Mouse (Mus musculus) stomach, embryonic 16.5 days (tissue): Measurements from ENCODE around the gene Traf3ip1. TPM values are rescaled to one million over a fixed set of nuclear protein-coding genes. Genes with fewer than 3 reads are reported as not detected.

Source experiments
- ATAC-seq: fragments of 200-750 bp; cut with Nextera tagmentation; 2 replicates; pipeline ENCODE4 v1.8.0; 2017; ENCODE audit warnings: moderate number of reproducible peaks, moderate TSS enrichment; ENCODE audit not compliant: insufficient read depth, low FRiP score
- H3K27ac ChIP-seq: fragments of 300-500 bp; sonication (generic); 2 replicates; pipeline ENCODE4 v1.5.1; 2014; ENCODE audit warnings: low read length
- H3K27me3 ChIP-seq: fragments of 300-500 bp; sonication (generic); 2 replicates; pipeline ENCODE4 v1.6.1; 2014; ENCODE audit warnings: low read length, control low read depth, mixed read lengths; ENCODE audit not compliant: control insufficient read depth, insufficient read depth
- H3K36me3 ChIP-seq: fragments of 300-500 bp; sonication (generic); 2 replicates; pipeline ENCODE4 v1.6.1; 2014; ENCODE audit warnings: low read length; ENCODE audit not compliant: control insufficient read depth, insufficient read depth
- H3K4me1 ChIP-seq: fragments of 300-500 bp; sonication (generic); 2 replicates; pipeline ENCODE4 v1.6.1; 2014; ENCODE audit warnings: low read length, control low read depth, mixed read lengths; ENCODE audit not compliant: control insufficient read depth, insufficient read depth
- H3K4me2 ChIP-seq: fragments of 300-500 bp; sonication (generic); 2 replicates; pipeline ENCODE4 v1.6.1; 2014; ENCODE audit warnings: low read depth, low read length, mixed read lengths
- H3K4me3 ChIP-seq: fragments of 300-500 bp; sonication (generic); replicated peaks from 2 replicates; pipeline ENCODE4 v1.5.1; 2014; ENCODE audit warnings: mild to moderate bottlenecking, low read length
- H3K9ac ChIP-seq: fragments of 300-500 bp; sonication (generic); 2 replicates; pipeline ENCODE4 v1.6.1; 2014; ENCODE audit warnings: low read length
- H3K9me3 ChIP-seq: fragments of 300-500 bp; sonication (generic); replicated peaks from 2 replicates; pipeline ENCODE4 v1.6.1; 2016; ENCODE audit warnings: low read length, control low read depth; ENCODE audit not compliant: control insufficient read depth
- WGBS: fragments of 180-500 bp; shearing (Covaris S2); extraction: QIAGEN DNeasy Blood & Tissue Kit; methylation state at CpG from one replicate; pipeline ENCODE4 v1.1.7; 2014; 5-methylcytosine and 5-hydroxymethylcytosine counted together
- polyA plus RNA-seq: library from polyadenylated mRNA; unstranded; fragments of >200 nt; fragmentation: Nextera tagmentation; extraction: Ambion mirVana; gene quantifications from 2 replicates; pipeline ENCODE4 v1.2.1, GENCODE M21; 2015

Traf3ip1 gene
- polyA plus RNA-seq, 1 experiment from 2014 or later = 7.9 TPM

- H3K27ac ChIP-seq = no peak overlapping the region
- 0 out of 2 replicates have a peak, but pooled peaks cover 6% of the 10 kb centered on the region for H3K36me3 ChIP-seq
- H3K4me3 ChIP-seq = no peak overlapping the region
- no peak overlapping the region for H3K4me2 ChIP-seq
- no peak for ATAC-seq
- peaks cover 7% of the 10 kb centered on the region for H3K4me1 ChIP-seq
- WGBS = 84% methylated on average over 1 of the region's 1 CpGs
- no peaks in the 10 kb centered on the region for H3K27me3 ChIP-seq
- H3K9me3 ChIP-seq = no peaks in the 10 kb centered on the region
- H3K9ac ChIP-seq = no peak overlapping the region
Observed at GRCm38 (mm10) chr1:91545226-91545625, 50.8 kb downstream of the Traf3ip1 start.

GRCm38 (mm10) chr1:91547567-91547966 lies 53.1 kb downstream of the Traf3ip1 start:
- Histone ChIP-seq H3K4me3 (no peak overlapping the region), H3K4me1 (no peaks in the 10 kb centered on the region), H3K4me2 (no peak overlapping the region), H3K27me3 (no peaks in the 10 kb centered on the region), H3K9ac (no peak overlapping the region), H3K9me3 (no peaks in the 10 kb centered on the region), H3K36me3 (0 out of 2 replicates have a peak, but pooled peaks cover 10% of the 10 kb centered on the region), H3K27ac (no peak overlapping the region)
- WGBS = 95% methylated on average over 5 of the region's 5 CpGs
- ATAC-seq = no peak

- Histone ChIP-seq H3K27me3 (no peaks in the 10 kb centered on the region), H3K4me1 (no peaks in the 10 kb centered on the region), H3K4me3 (no peak overlapping the region), H3K27ac (no peak overlapping the region), H3K4me2 (no peak overlapping the region), H3K9ac (no peak overlapping the region), H3K36me3 (0 out of 2 replicates have a peak, but pooled peaks cover 10% of the 10 kb centered on the region), H3K9me3 (no peaks in the 10 kb centered on the region)
- no peak for ATAC-seq
- WGBS = 66% methylated on average over 2 of the region's 2 CpGs
Observed at GRCm38 (mm10) chr1:91549073-91549472, 54.6 kb downstream of the Traf3ip1 start.

- Histone ChIP-seq H3K9me3 (no peaks in the 10 kb centered on the region), H3K36me3 (0 out of 2 replicates have a peak, but pooled peaks cover 7% of the 10 kb centered on the region), H3K27ac (no peak overlapping the region), H3K27me3 (no peaks in the 10 kb centered on the region), H3K4me3 (no peak overlapping the region), H3K4me1 (no peaks in the 10 kb centered on the region), H3K4me2 (no peak overlapping the region), H3K9ac (no peak overlapping the region)
- no peak for ATAC-seq
- WGBS = 72% methylated on average over 2 of the region's 2 CpGs
Observed at GRCm38 (mm10) chr1:91557099-91557498, 62.7 kb downstream of the Traf3ip1 start.

- ATAC-seq = no peak
- WGBS = 83% methylated on average over 6 of the region's 6 CpGs
- Histone ChIP-seq H3K27me3 (no peaks in the 10 kb centered on the region), H3K4me2 (no peak overlapping the region), H3K4me3 (no peak overlapping the region), H3K9me3 (no peaks in the 10 kb centered on the region), H3K9ac (no peak overlapping the region), H3K27ac (no peak overlapping the region), H3K4me1 (no peaks in the 10 kb centered on the region), H3K36me3 (no peaks in the 10 kb centered on the region)
Observed at GRCm38 (mm10) chr1:91561226-91561625, 66.8 kb downstream of the Traf3ip1 start.

GRCm38 (mm10) chr1:91562977-91563590 lies 68.6 kb downstream of the Traf3ip1 start:
- Histone ChIP-seq H3K9ac (no peak overlapping the region), H3K4me1 (no peaks in the 10 kb centered on the region), H3K36me3 (no peaks in the 10 kb centered on the region), H3K27me3 (no peaks in the 10 kb centered on the region), H3K27ac (no peak overlapping the region), H3K4me2 (no peak overlapping the region), H3K4me3 (no peak overlapping the region), H3K9me3 (no peaks in the 10 kb centered on the region)
- 84% methylated on average over 4 of the region's 4 CpGs for WGBS
- no peak for ATAC-seq

GRCm38 (mm10) chr1:91564004-91564403 lies 69.6 kb downstream of the Traf3ip1 start:
- Histone ChIP-seq H3K36me3 (no peaks in the 10 kb centered on the region), H3K9ac (no peak overlapping the region), H3K4me2 (no peak overlapping the region), H3K4me1 (no peaks in the 10 kb centered on the region), H3K4me3 (no peak overlapping the region), H3K27ac (no peak overlapping the region), H3K9me3 (no peaks in the 10 kb centered on the region), H3K27me3 (no peaks in the 10 kb centered on the region)
- ATAC-seq = no peak
- 66% methylated on average over 3 of the region's 3 CpGs for WGBS

GRCm38 (mm10) chr1:91564598-91564997 lies 70.2 kb downstream of the Traf3ip1 start:
- Histone ChIP-seq H3K36me3 (no peaks in the 10 kb centered on the region), H3K4me2 (no peak overlapping the region), H3K4me3 (no peak overlapping the region), H3K4me1 (no peaks in the 10 kb centered on the region), H3K9ac (no peak overlapping the region), H3K9me3 (no peaks in the 10 kb centered on the region), H3K27me3 (no peaks in the 10 kb centered on the region), H3K27ac (no peak overlapping the region)
- no peak for ATAC-seq
- 46% methylated on average over 6 of the region's 6 CpGs for WGBS

- WGBS = 85% methylated on average over 2 of the region's 2 CpGs
- Histone ChIP-seq H3K9ac (no peak overlapping the region), H3K4me3 (no peak overlapping the region), H3K4me1 (no peaks in the 10 kb centered on the region), H3K9me3 (no peaks in the 10 kb centered on the region), H3K27ac (no peak overlapping the region), H3K4me2 (no peak overlapping the region), H3K36me3 (no peaks in the 10 kb centered on the region), H3K27me3 (no peaks in the 10 kb centered on the region)
- no peak for ATAC-seq
Observed at GRCm38 (mm10) chr1:91567269-91567668, 72.8 kb downstream of the Traf3ip1 start.
